Mouse (Mus musculus) ES-E14 (cell line): ENCODE data around the gene Olfr524.

Experiments used
- CHD2 ChIP-seq: IDR thresholded peaks from 2 replicates; pipeline ENCODE4 v1.6.1; 2014; ENCODE audit warnings: mild to moderate bottlenecking, low read depth, low read length, inconsistent platforms
- HCFC1 ChIP-seq: IDR thresholded peaks from 2 replicates; pipeline ENCODE4 v1.6.1; 2012; ENCODE audit warnings: low read length, inconsistent platforms, borderline replicate concordance; ENCODE audit not compliant: insufficient read depth
- MAFK ChIP-seq: IDR thresholded peaks from 2 replicates; pipeline ENCODE4 v1.6.1; 2014; ENCODE audit warnings: mild to moderate bottlenecking, low read depth, low read length, inconsistent platforms; ENCODE audit not compliant: insufficient read depth

DNA sequence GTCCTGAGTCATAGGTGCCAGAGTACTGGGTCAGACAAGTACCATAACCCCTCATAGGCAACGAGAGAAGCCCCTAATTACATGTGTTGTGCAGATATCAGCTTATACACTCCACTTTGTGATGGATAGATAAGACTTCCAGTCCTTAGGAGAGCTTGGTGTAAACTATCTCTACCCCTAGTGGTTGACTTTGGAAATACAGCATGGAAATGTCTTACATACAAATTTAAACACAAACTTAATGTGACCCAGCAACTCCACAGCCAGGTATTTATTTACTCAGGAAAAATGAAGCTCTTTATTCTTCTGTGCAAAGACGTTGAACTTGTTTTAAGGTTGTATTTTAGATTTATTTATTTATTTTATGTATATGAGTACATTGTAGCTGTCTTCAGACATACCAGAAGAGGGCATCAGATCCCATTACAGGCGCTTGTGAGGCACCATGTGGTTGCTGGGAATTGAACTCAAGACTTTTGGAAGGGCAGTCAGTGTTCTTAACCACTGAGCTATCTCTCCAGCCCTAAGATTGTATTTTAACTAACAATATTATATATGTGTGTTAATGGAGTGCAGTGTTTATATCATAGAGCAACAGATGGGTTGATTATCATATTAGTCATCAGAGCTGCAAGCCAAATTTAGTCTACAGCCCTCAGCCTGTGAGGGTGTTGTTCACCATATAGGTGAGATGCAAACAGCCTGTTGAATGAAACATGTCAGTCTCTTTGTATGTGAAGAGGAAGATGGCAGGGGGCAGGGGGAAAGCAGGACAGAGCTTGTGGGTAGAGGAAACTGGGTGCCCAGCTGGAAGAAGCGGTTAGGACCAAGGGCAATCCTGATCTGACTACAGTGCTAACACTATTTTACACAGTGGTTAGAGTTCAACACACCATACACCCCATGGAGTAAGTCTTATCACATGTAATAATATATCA is 17.1 kb downstream of the Olfr524 start:
- no peak for TF ChIP-seq MAFK
- TF ChIP-seq CHD2, result no peak
- no peak for TF ChIP-seq HCFC1
